Mouse (Mus musculus): Measurements from ENCODE around the gene Ccdc158. TPM values are rescaled to one million over a fixed set of nuclear protein-coding genes. Genes with fewer than 3 reads are reported as not detected.

The Ccdc158 gene
- total and polyA plus RNA-seq, 2 experiments from 2014 or later: 0.45 TPM; not detected in 1

GRCm38 (mm10) chr5:92607492-92608229 is 67.4 kb downstream of the Ccdc158 start:
- Histone ChIP-seq H3K4me1 (ENCODE audit: control insufficient read depth, insufficient read depth) (peaks cover 16% of the 10 kb centered on the region), H3K27ac (ENCODE audit: low read depth) (no peak overlapping the region), H3K9ac (replicated peaks; ENCODE audit: low read depth, low read length) (no peak overlapping the region), H3K4me2 (ENCODE audit: low read depth, low read length) (no peak overlapping the region), H3K27me3 (ENCODE audit: control insufficient read depth, insufficient read depth, low read length) (no peaks in the 10 kb centered on the region), H3K36me3 (replicated peaks; ENCODE audit: control insufficient read depth, insufficient read depth, low read length) (peaks cover 14% of the 10 kb centered on the region), H3K9me3 (replicated peaks; ENCODE audit: control insufficient read depth, low read length) (no peaks in the 10 kb centered on the region), H3K4me3 (ENCODE audit: low read depth, low read length) (no peak overlapping the region)
- TF ChIP-seq EP300 (IDR thresholded peaks at IDR 0.05; ENCODE audit: low read depth) (no peak), CTCF (IDR thresholded peaks at IDR 0.05; ENCODE audit: low read depth) (no peak)
- no peak for ATAC-seq (ENCODE audit: insufficient read depth, low read depth)
- WGBS: 92% methylated on average over 5 of the region's 5 CpGs
- no peak for DNase-seq (ENCODE audit: low spot score)

GRCm38 (mm10) chr5:92604452-92605247 is 70.4 kb downstream of the Ccdc158 start:
- peak overlapping the region; percentile 78 for H3K4me3 ChIP-seq (ENCODE audit: low read depth, low read length)
- ATAC-seq (ENCODE audit: insufficient read depth, low read depth) (no peak), DNase-seq (ENCODE audit: low spot score) (peak; percentile 32)
- WGBS: 24% methylated on average over 10 of the region's 10 CpGs
- H3K4me2 ChIP-seq (ENCODE audit: low read depth, low read length): peak overlapping the region; percentile 82
- H3K36me3 ChIP-seq (replicated peaks; ENCODE audit: control insufficient read depth, insufficient read depth, low read length): peaks cover 14% of the 10 kb centered on the region
- 0 out of 2 replicates have a peak, but pooled peaks cover 6% of the 10 kb centered on the region for H3K27me3 ChIP-seq (ENCODE audit: control insufficient read depth, insufficient read depth, low read length)
- H3K9ac ChIP-seq (replicated peaks; ENCODE audit: low read depth, low read length): peak overlapping the region; percentile 83; the same call in 1 of the 2 replicates
- no peak for TF ChIP-seq EP300 (IDR thresholded peaks at IDR 0.05; ENCODE audit: low read depth)
- TF ChIP-seq CTCF (IDR thresholded peaks at IDR 0.05; ENCODE audit: low read depth): no peak
- H3K27ac ChIP-seq (ENCODE audit: low read depth): peak overlapping the region; percentile 90
- H3K4me1 ChIP-seq (ENCODE audit: control insufficient read depth, insufficient read depth): peaks cover 16% of the 10 kb centered on the region
- no peaks in the 10 kb centered on the region for H3K9me3 ChIP-seq (replicated peaks; ENCODE audit: control insufficient read depth, low read length)

DNA sequence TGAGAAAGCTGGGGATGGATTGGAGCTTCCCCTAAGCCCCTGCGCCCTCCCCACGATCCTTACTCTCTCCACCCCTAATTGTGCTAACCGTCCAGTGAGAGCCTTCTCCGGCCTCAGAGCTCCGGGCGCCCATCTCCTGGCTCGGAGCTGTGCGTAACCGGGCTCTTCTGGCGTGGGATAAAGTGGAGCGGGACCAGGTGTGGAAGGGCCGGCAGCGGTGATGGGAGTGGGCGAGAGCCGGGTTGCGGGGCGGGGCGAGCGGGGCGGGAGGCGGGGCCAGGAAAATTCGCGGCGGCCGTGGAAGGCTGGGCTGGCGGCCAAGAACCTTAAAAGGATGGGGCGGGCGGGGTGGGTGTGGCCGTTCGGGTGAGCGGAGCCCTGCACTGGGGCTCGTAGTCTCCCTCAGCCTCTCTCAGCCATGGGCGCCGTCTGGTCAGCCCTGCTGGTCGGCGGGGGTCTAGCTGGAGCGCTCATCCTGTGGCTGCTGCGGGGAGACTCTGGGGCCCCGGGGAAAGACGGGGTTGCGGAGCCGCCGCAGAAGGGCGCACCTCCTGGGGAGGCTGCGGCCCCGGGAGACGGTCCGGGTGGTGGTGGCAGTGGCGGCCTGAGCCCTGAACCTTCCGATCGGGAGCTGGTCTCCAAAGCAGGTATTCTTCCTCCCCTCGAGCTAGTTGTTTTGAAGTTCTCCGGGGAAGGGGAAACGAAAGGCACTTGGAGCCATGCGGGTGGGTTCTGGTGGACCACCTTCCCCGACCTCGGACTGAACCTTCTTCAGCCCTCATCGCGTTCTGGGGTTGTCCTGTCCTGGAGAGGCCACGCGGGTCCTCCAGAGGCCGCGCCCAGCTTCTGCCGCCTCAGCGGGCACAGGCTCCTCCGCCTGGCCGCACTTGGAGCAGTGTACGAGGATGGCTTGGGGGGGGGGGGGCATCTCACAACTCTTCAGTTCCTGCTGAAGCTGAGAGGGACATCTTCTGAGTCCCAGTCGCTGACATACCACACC is 72.1 kb downstream of the Ccdc158 start, which contains the start of gene Stbd1:
Gene Stbd1, plus strand, starts transcription at position 351 of the 1,000 bp plus-strand sequence.
- peak within 1 kb of the TSS; percentile 82 for H3K4me2 ChIP-seq (ENCODE audit: low read depth, low read length)
- peak within 1 kb of the TSS; percentile 83 for H3K9ac ChIP-seq (replicated peaks; ENCODE audit: low read depth, low read length)
- WGBS: under 1% methylated on average over 55 of the region's 69 CpGs
- H3K27me3 ChIP-seq (ENCODE audit: control insufficient read depth, insufficient read depth, low read length): 0 out of 2 replicates have a peak, but pooled peaks cover 6% of the 10 kb centered on the region
- ATAC-seq (ENCODE audit: insufficient read depth, low read depth) (peak; percentile 91), DNase-seq (ENCODE audit: low spot score) (peak; percentile 68)
- peaks cover 16% of the 10 kb centered on the region for H3K4me1 ChIP-seq (ENCODE audit: control insufficient read depth, insufficient read depth)
- TF ChIP-seq EP300 (IDR thresholded peaks at IDR 0.05; ENCODE audit: low read depth) (no peak), CTCF (IDR thresholded peaks at IDR 0.05; ENCODE audit: low read depth) (no peak; the same call in 1 of the 2 replicates)
- H3K27ac ChIP-seq (ENCODE audit: low read depth): peak within 1 kb of the TSS; percentile 90
- H3K9me3 ChIP-seq (replicated peaks; ENCODE audit: control insufficient read depth, low read length): no peaks in the 10 kb centered on the region
- peak within 1 kb of the TSS; percentile 78 for H3K4me3 ChIP-seq (ENCODE audit: low read depth, low read length)
- peaks cover 14% of the 10 kb centered on the region for H3K36me3 ChIP-seq (replicated peaks; ENCODE audit: control insufficient read depth, insufficient read depth, low read length)

- DNase-seq (ENCODE audit: low spot score): no peak
- no peak overlapping the region for H3K27ac ChIP-seq (ENCODE audit: low read depth)
- TF ChIP-seq EP300 (IDR thresholded peaks at IDR 0.05; ENCODE audit: low read depth): no peak
- TF ChIP-seq CTCF (IDR thresholded peaks at IDR 0.05; ENCODE audit: low read depth): no peak
- H3K4me1 ChIP-seq (ENCODE audit: control insufficient read depth, insufficient read depth): no peaks in the 10 kb centered on the region
- WGBS: 61% methylated on average over 10 of the region's 10 CpGs
- no peak for ATAC-seq (ENCODE audit: insufficient read depth, low read depth)
- H3K27me3 ChIP-seq (ENCODE audit: control insufficient read depth, insufficient read depth, low read length): 0 out of 2 replicates have a peak, but pooled peaks cover 6% of the 10 kb centered on the region
- no peaks in the 10 kb centered on the region for H3K36me3 ChIP-seq (replicated peaks; ENCODE audit: control insufficient read depth, insufficient read depth, low read length)
- no peak overlapping the region for H3K4me2 ChIP-seq (ENCODE audit: low read depth, low read length)
- H3K4me3 ChIP-seq (ENCODE audit: low read depth, low read length): no peak overlapping the region
- no peak overlapping the region for H3K9ac ChIP-seq (replicated peaks; ENCODE audit: low read depth, low read length)
- H3K9me3 ChIP-seq (replicated peaks; ENCODE audit: control insufficient read depth, low read length): no peaks in the 10 kb centered on the region
Observed at GRCm38 (mm10) chr5:92599030-92599429, 76.0 kb downstream of the Ccdc158 start.

Data from heart, postnatal 0 days (tissue).